Comparison of ENCODE assay signal across 9 mouse cellular contexts in genomic region chr1:87786251-87786650, GRCm38 (mm10). TPM values are rescaled to one million over a fixed set of nuclear protein-coding genes. Genes with fewer than 3 reads are reported as not detected.
A peak's percentile ranks its signal among the peaks of the same experiment; 100 is the strongest.
DNase-seq lines count a peak whose midpoint lies in the region; ATAC-seq and TF ChIP-seq lines count a peak whose summit lies in the region.
"Had no signal": no experiment of that assay in that cellular context is flagged by ENCODE, and none has a peak within 500 bp of the region (broad histone marks: within the 10 kb centered on the region; RNA-seq: fewer than 3 reads in every experiment).

No protein-coding gene starts in this region.

- peak overlapping the region; percentile 24; the same call in 1 of the 2 replicates for H3K27ac ChIP-seq in forebrain, embryonic 16.5 days (ENCODE audit: low read length)
- peak overlapping the region; percentile 37; the same call in 1 of the 2 replicates for H3K27ac ChIP-seq in hindbrain, postnatal 0 days
- no peak overlapping the region for H3K27ac ChIP-seq in midbrain, embryonic 16.5 days (ENCODE audit: low read length)
- H3K27ac ChIP-seq: neural tube, embryonic 12.5 days had no signal

- peaks cover 36% of the 10 kb centered on the region for H3K36me3 ChIP-seq in forebrain, embryonic 16.5 days (ENCODE audit: control insufficient read depth, insufficient read depth)
- H3K36me3 ChIP-seq in hindbrain, postnatal 0 days (ENCODE audit: insufficient read depth, low read length) = peaks cover 59% of the 10 kb centered on the region
- H3K36me3 ChIP-seq in midbrain, embryonic 16.5 days (ENCODE audit: control insufficient read depth, insufficient read depth, low read length) = peaks cover 27% of the 10 kb centered on the region

- intact Hi-C loops in heart, postnatal 25 days (cut with DNase I) = loop anchor here (5.0 kb wide), 1 partner anchor 136 kb away; no protein-coding TSS in a partner anchor

- no peaks in the 10 kb centered on the region for H3K4me1 ChIP-seq in forebrain, embryonic 16.5 days (replicated peaks; ENCODE audit: control insufficient read depth, insufficient read depth, low read length)
- H3K4me1 ChIP-seq in hindbrain, postnatal 0 days (ENCODE audit: insufficient read depth, low read length) = no peaks in the 10 kb centered on the region
- no peaks in the 10 kb centered on the region for H3K4me1 ChIP-seq in midbrain, embryonic 16.5 days (ENCODE audit: control insufficient read depth, insufficient read depth, low read length)
- H3K4me1 ChIP-seq: neural tube, embryonic 12.5 days had no signal

- H3K4me3 ChIP-seq in forebrain, embryonic 16.5 days (replicated peaks; ENCODE audit: low read length) = no peak overlapping the region
- no peak overlapping the region for H3K4me3 ChIP-seq in hindbrain, postnatal 0 days (ENCODE audit: low read length)
- no peak overlapping the region for H3K4me3 ChIP-seq in midbrain, embryonic 16.5 days (ENCODE audit: low read depth, low read length)
- H3K4me3 ChIP-seq: neural tube, embryonic 12.5 days had no signal

- WGBS in forebrain, embryonic 16.5 days = 62% methylated on average over 7 of the region's 7 CpGs
- WGBS in hindbrain, postnatal 0 days = 52% methylated on average over 7 of the region's 7 CpGs
- 68% methylated on average over 7 of the region's 7 CpGs for WGBS in midbrain, embryonic 16.5 days

- H3K27me3 ChIP-seq in forebrain, embryonic 16.5 days (replicated peaks; ENCODE audit: control insufficient read depth, insufficient read depth, low read length) = no peaks in the 10 kb centered on the region
- no peaks in the 10 kb centered on the region for H3K27me3 ChIP-seq in hindbrain, postnatal 0 days (ENCODE audit: insufficient read depth, low read length)
- H3K27me3 ChIP-seq in midbrain, embryonic 16.5 days (ENCODE audit: control insufficient read depth, insufficient read depth, low read depth, low read length) = no peaks in the 10 kb centered on the region
- H3K27me3 ChIP-seq: neural tube, embryonic 12.5 days had no signal

- peak; percentile 85 for ATAC-seq in forebrain, embryonic 16.5 days
- peak; percentile 78 for ATAC-seq in hindbrain, postnatal 0 days
- ATAC-seq in midbrain, embryonic 16.5 days = no peak

- no peak overlapping the region for H3K4me2 ChIP-seq in forebrain, embryonic 16.5 days (ENCODE audit: low read length)
- no peak overlapping the region for H3K4me2 ChIP-seq in hindbrain, postnatal 0 days (ENCODE audit: low read depth, low read length)
- H3K4me2 ChIP-seq in midbrain, embryonic 16.5 days (ENCODE audit: low read length) = no peak overlapping the region
- H3K4me2 ChIP-seq: neural tube, embryonic 12.5 days had no signal

- H3K9ac ChIP-seq in forebrain, embryonic 16.5 days (replicated peaks; ENCODE audit: low read depth, low read length) = no peak overlapping the region
- H3K9ac ChIP-seq in hindbrain, postnatal 0 days (replicated peaks; ENCODE audit: low read length) = no peak overlapping the region
- no peak overlapping the region for H3K9ac ChIP-seq in midbrain, embryonic 16.5 days (ENCODE audit: low read depth, low read length)
- H3K9ac ChIP-seq: neural tube, embryonic 12.5 days had no signal

- no peak for TF ChIP-seq CTCF in hindbrain, postnatal 0 days (IDR thresholded peaks at IDR 0.05; ENCODE audit: low read depth)

- DNase-seq in heart, adult 8-10 months (ENCODE audit: low spot score) = peak; percentile 11
- DNase-seq in heart, postnatal 25 days (ENCODE audit: low spot score) = no peak
- peak; percentile 70 for DNase-seq in hindbrain, postnatal 0 days (ENCODE audit: low spot score)
- peak; percentile 73 to 86 for DNase-seq in lung, postnatal 4 days
- no peak for DNase-seq in retina, postnatal 1 day
- DNase-seq in cerebellum, postnatal 36 days = no peak

- no peaks in the 10 kb centered on the region for H3K9me3 ChIP-seq in forebrain, embryonic 16.5 days (ENCODE audit: control insufficient read depth, low read length)
- H3K9me3 ChIP-seq in hindbrain, postnatal 0 days (ENCODE audit: low read length) = no peaks in the 10 kb centered on the region
- no peaks in the 10 kb centered on the region for H3K9me3 ChIP-seq in midbrain, embryonic 16.5 days (replicated peaks; ENCODE audit: control insufficient read depth, low read length, poor library complexity, severe bottlenecking)
- H3K9me3 ChIP-seq: neural tube, embryonic 12.5 days had no signal

RNA-seq across cellular contexts. Expression of gene Sag, which starts 17.2 kb away (rescaled TPM):
- total RNA-seq in heart, adult 8-10 months (2022) = under 1 TPM; 0.14 to 0.63 (median 0.25) TPM
- total RNA-seq in heart, postnatal 25 days (2021) = under 1 TPM; 0.20 to 0.39 TPM
- 1.4 and 1.9 TPM in 2 replicates for polyA plus RNA-seq in forebrain, embryonic 16.5 days (2015; fragmentation: Nextera tagmentation; extraction: Ambion mirVana)
- total RNA-seq in hindbrain, postnatal 0 days (2014; rRNA removed) = 0.11 and 1.4 TPM in 2 replicates
- 1.3 and 1.4 TPM in 2 replicates for polyA plus RNA-seq in hindbrain, postnatal 0 days (2015; fragmentation: Nextera tagmentation; extraction: Ambion mirVana)
- polyA plus RNA-seq in midbrain, embryonic 16.5 days (2015; fragmentation: Nextera tagmentation; extraction: Ambion mirVana) = 1.7 and 1.9 TPM in 2 replicates

RNA-seq across cellular contexts. Expression of gene Atg16l1, which starts 30.6 kb away (rescaled TPM):
- 10 to 100 TPM; 24.6 to 29.5 (median 28.9) TPM for total RNA-seq in heart, adult 8-10 months (2022)
- 10 to 100 TPM; 29.3 to 30.5 TPM for total RNA-seq in heart, postnatal 25 days (2021)
- 74.5 and 76.3 TPM in 2 replicates for polyA plus RNA-seq in forebrain, embryonic 16.5 days (2015; fragmentation: Nextera tagmentation; extraction: Ambion mirVana)
- 64.2 and 72.9 TPM in 2 replicates for total RNA-seq in hindbrain, postnatal 0 days (2014; rRNA removed)
- polyA plus RNA-seq in hindbrain, postnatal 0 days (2015; fragmentation: Nextera tagmentation; extraction: Ambion mirVana) = 54.2 and 58.5 TPM in 2 replicates
- 79.9 and 88.5 TPM in 2 replicates for polyA plus RNA-seq in midbrain, embryonic 16.5 days (2015; fragmentation: Nextera tagmentation; extraction: Ambion mirVana)

Comparison
In these comparisons a context has a peak if more than half of its experiments do, and no peak if none do; other contexts are left out.
1. DNase-seq: peak in heart, adult 8-10 months (single experiment), hindbrain, postnatal 0 days (single experiment) and lung, postnatal 4 days (2 of 2); none in heart, postnatal 25 days (single experiment), retina, postnatal 1 day (single experiment) and cerebellum, postnatal 36 days (0 of 2).